Mouse (Mus musculus) myocyte (in vitro differentiated cells): ENCODE measurements around the gene Fam168a. TPM values are rescaled to one million over a fixed set of nuclear protein-coding genes. Genes with fewer than 3 reads are reported as not detected.

ENCODE experiments used
- H3K27me3 ChIP-seq: one replicate; pipeline ENCODE4 v1.6.1; 2011; ENCODE audit not compliant: control insufficient read depth, insufficient read depth, insufficient read length
- H3K36me3 ChIP-seq: one replicate; pipeline ENCODE4 v1.6.1; 2011; ENCODE audit not compliant: control insufficient read depth, insufficient read depth
- H3K4me2 ChIP-seq: one replicate; pipeline ENCODE4 v1.6.1; 2011; ENCODE audit warnings: low read depth, control low read depth
- H3K4me3 ChIP-seq: one replicate; pipeline ENCODE4 v1.5.1; 2011; ENCODE audit warnings: mild to moderate bottlenecking, control low read depth, moderate library complexity
- H3K79me2 ChIP-seq: one replicate; pipeline ENCODE4 v1.6.1; 2011; ENCODE audit not compliant: control insufficient read depth, insufficient read depth
- H3ac ChIP-seq: one replicate; pipeline ENCODE4 v1.6.1; 2011; ENCODE audit not compliant: control insufficient read depth, insufficient read length
- CEBPB ChIP-seq: IDR thresholded peaks from 2 replicates; pipeline ENCODE4 v1.6.1; 2011; ENCODE audit warnings: mild to moderate bottlenecking, moderate library complexity; ENCODE audit not compliant: poor library complexity, insufficient read depth, severe bottlenecking
- E2F4 ChIP-seq: IDR thresholded peaks from one replicate; pipeline ENCODE4 v1.6.1; 2011; ENCODE audit warnings: mild to moderate bottlenecking, control low read depth, moderate library complexity; ENCODE audit not compliant: insufficient read depth
- MAX ChIP-seq: IDR thresholded peaks from one replicate; pipeline ENCODE4 v1.6.1; 2011; ENCODE audit warnings: low read depth, mild to moderate bottlenecking, control low read depth
- MYOD1 ChIP-seq, 3 experiments: IDR thresholded peaks; one replicate each; pipeline ENCODE4 v1.6.1; 2011; ENCODE audit warnings: control low read depth in 2 of 3, low read depth in 2 of 3, mild to moderate bottlenecking in 2 of 3, moderate library complexity in 1 of 3; ENCODE audit not compliant: insufficient read length in 2 of 3, control insufficient read depth in 1 of 3
- MYOG ChIP-seq, 3 experiments: IDR thresholded peaks; one replicate each; pipeline ENCODE4 v1.6.1; 2011; ENCODE audit warnings: control low read depth in 2 of 3, low read depth in 2 of 3, mild to moderate bottlenecking in 2 of 3; ENCODE audit not compliant: insufficient read length in 2 of 3, control insufficient read depth in 1 of 3, insufficient read depth in 1 of 3
- POLR2A ChIP-seq: IDR thresholded peaks from one replicate; pipeline ENCODE4 v1.6.1; 2011; ENCODE audit warnings: low read depth, mild to moderate bottlenecking, control low read depth, moderate library complexity; ENCODE audit not compliant: insufficient read length
- POLR2AphosphoS2 ChIP-seq: IDR thresholded peaks from one replicate; pipeline ENCODE4 v1.6.1; 2011; ENCODE audit warnings: low read depth, control low read depth; ENCODE audit not compliant: insufficient read length
- REST ChIP-seq: IDR thresholded peaks from one replicate; pipeline ENCODE4 v1.6.1; 2011; ENCODE audit warnings: mild to moderate bottlenecking, control low read depth, moderate library complexity; ENCODE audit not compliant: insufficient read depth, insufficient read length
- SRF ChIP-seq: IDR thresholded peaks from one replicate; pipeline ENCODE4 v1.6.1; 2011; ENCODE audit warnings: low read depth; ENCODE audit not compliant: control insufficient read depth, insufficient read length
- TCF12 ChIP-seq: IDR thresholded peaks from one replicate; pipeline ENCODE4 v1.6.1; 2011; ENCODE audit warnings: mild to moderate bottlenecking, control low read depth; ENCODE audit not compliant: poor library complexity, insufficient read depth, severe bottlenecking
- TCF3 ChIP-seq: IDR thresholded peaks from one replicate; pipeline ENCODE4 v1.6.1; 2011; ENCODE audit warnings: low read depth, control low read depth; ENCODE audit not compliant: insufficient read length
- USF1 ChIP-seq: IDR thresholded peaks from one replicate; pipeline ENCODE4 v1.6.1; 2011; ENCODE audit warnings: low read depth, mild to moderate bottlenecking, control low read depth, moderate library complexity
- polyA plus RNA-seq: library from polyadenylated mRNA; unstranded; fragments of >200 nt; fragmentation: generic; extraction: Trizol; gene quantifications from one replicate; pipeline ENCODE4 v1.2.1, GENCODE M21; 2012; ENCODE audit warnings: missing spikeins

Fam168a gene
- polyA plus RNA-seq, 1 experiment = 21.7 TPM

GRCm38 (mm10) chr7:100867561-100867960, 161.1 kb downstream of the Fam168a start:
- no peak for TF ChIP-seq TCF3
- TF ChIP-seq MYOG (IDR thresholded peaks at IDR 0.05; ENCODE audit: control insufficient read depth in 1 of 3, insufficient read depth in 1 of 3, insufficient read length in 2 of 3, low read depth in 2 of 3) = no peak
- no peak for TF ChIP-seq MAX
- no peak for TF ChIP-seq REST
- no peak for TF ChIP-seq CEBPB
- no peak for TF ChIP-seq POLR2AphosphoS2
- no peak for TF ChIP-seq POLR2A
- no peak for TF ChIP-seq E2F4
- no peak for TF ChIP-seq USF1
- no peak for TF ChIP-seq TCF12
- TF ChIP-seq MYOD1 (IDR thresholded peaks at IDR 0.05; ENCODE audit: control insufficient read depth in 1 of 3, insufficient read length in 2 of 3, low read depth in 2 of 3) = no peak
- no peak for TF ChIP-seq SRF
- no peak overlapping the region for H3K4me2 ChIP-seq
- H3ac ChIP-seq = no peak overlapping the region
- H3K27me3 ChIP-seq = no peaks in the 10 kb centered on the region
- H3K79me2 ChIP-seq = no peaks in the 10 kb centered on the region
- H3K36me3 ChIP-seq = no peaks in the 10 kb centered on the region
- no peak overlapping the region for H3K4me3 ChIP-seq

- no peak overlapping the region for H3K4me3 ChIP-seq
- no peak overlapping the region for H3ac ChIP-seq
- no peak for TF ChIP-seq MYOD1 (IDR thresholded peaks at IDR 0.05; ENCODE audit: control insufficient read depth in 1 of 3, insufficient read length in 2 of 3, low read depth in 2 of 3)
- peak; percentile 26 for TF ChIP-seq POLR2AphosphoS2
- H3K36me3 ChIP-seq = peaks cover 5% of the 10 kb centered on the region
- no peaks in the 10 kb centered on the region for H3K27me3 ChIP-seq
- no peaks in the 10 kb centered on the region for H3K79me2 ChIP-seq
- H3K4me2 ChIP-seq = no peak overlapping the region
These were observed 162.1 kb downstream of the Fam168a start for GRCm38 (mm10) chr7:100868551-100868950.

- TF ChIP-seq USF1 (no peak), POLR2AphosphoS2 (peak; percentile 54)
These were observed 163.6 kb downstream of the Fam168a start for GRCm38 (mm10) chr7:100869877-100870629.

GRCm38 (mm10) chr7:100871355-100871754, 164.9 kb downstream of the Fam168a start:
- Histone ChIP-seq H3K27me3 (no peaks in the 10 kb centered on the region), H3K4me3 (no peak overlapping the region), H3ac (no peak overlapping the region), H3K4me2 (no peak overlapping the region), H3K79me2 (no peaks in the 10 kb centered on the region), H3K36me3 (peaks cover 11% of the 10 kb centered on the region)
- TF ChIP-seq E2F4 (no peak), REST (no peak), MYOG (IDR thresholded peaks at IDR 0.05; ENCODE audit: control insufficient read depth in 1 of 3, insufficient read depth in 1 of 3, insufficient read length in 2 of 3, low read depth in 2 of 3) (no peak), MAX (no peak), TCF3 (no peak), POLR2A (no peak), MYOD1 (IDR thresholded peaks at IDR 0.05; ENCODE audit: control insufficient read depth in 1 of 3, insufficient read length in 2 of 3, low read depth in 2 of 3) (no peak), SRF (no peak), TCF12 (no peak), POLR2AphosphoS2 (no peak), USF1 (no peak), CEBPB (no peak)

More at GRCm38 (mm10) chr7:100869877-100870629, 163.6 kb downstream of the Fam168a start:
- Histone ChIP-seq H3K36me3 (peaks cover 11% of the 10 kb centered on the region), H3K4me2 (no peak overlapping the region), H3ac (no peak overlapping the region), H3K79me2 (no peaks in the 10 kb centered on the region), H3K4me3 (no peak overlapping the region), H3K27me3 (no peaks in the 10 kb centered on the region)

- no peak overlapping the region for H3K4me3 ChIP-seq
- no peak for TF ChIP-seq MYOG (IDR thresholded peaks at IDR 0.05; ENCODE audit: control insufficient read depth in 1 of 3, insufficient read depth in 1 of 3, insufficient read length in 2 of 3, low read depth in 2 of 3)
- no peak for TF ChIP-seq USF1
- TF ChIP-seq E2F4 = no peak
- TF ChIP-seq TCF3 = no peak
- no peak overlapping the region for H3K4me2 ChIP-seq
- H3K79me2 ChIP-seq = no peaks in the 10 kb centered on the region
- H3ac ChIP-seq = no peak overlapping the region
- H3K36me3 ChIP-seq = peaks cover 11% of the 10 kb centered on the region
- no peaks in the 10 kb centered on the region for H3K27me3 ChIP-seq
These were observed 165.5 kb downstream of the Fam168a start for GRCm38 (mm10) chr7:100871892-100872291.
